Mouse (Mus musculus) kidney, adult 2 months (tissue): Measurements from ENCODE around the gene Neurod2. TPM values are rescaled to one million over a fixed set of nuclear protein-coding genes. Genes with fewer than 3 reads are reported as not detected.
A peak's percentile ranks its signal among the peaks of the same experiment; 100 is the strongest.

ENCODE experiments used
- DNase-seq: peaks from one replicate; pipeline ENCODE4 v3.0.0; 2021
- H3K27ac ChIP-seq: fragments of 200-500 bp; 2 replicates; pipeline ENCODE4 v1.5.1; 2012; ENCODE audit warnings: low read depth, low read length, control low read depth, inconsistent platforms; ENCODE audit not compliant: insufficient read depth
- H3K27me3 ChIP-seq: fragments of 200-500 bp; replicated peaks from 2 replicates; pipeline ENCODE4 v1.6.1; 2012; ENCODE audit warnings: mild to moderate bottlenecking, moderate library complexity, low read length, inconsistent platforms; ENCODE audit not compliant: control insufficient read depth, insufficient read depth
- H3K36me3 ChIP-seq: fragments of 200-500 bp; 2 replicates; pipeline ENCODE4 v1.6.1; 2012; ENCODE audit warnings: mild to moderate bottlenecking, moderate library complexity, low read length, inconsistent platforms; ENCODE audit not compliant: control insufficient read depth, insufficient read depth
- H3K4me1 ChIP-seq: fragments of 200-500 bp; 2 replicates; pipeline ENCODE4 v1.6.1; 2011; ENCODE audit warnings: low read length; ENCODE audit not compliant: control insufficient read depth, insufficient read depth
- H3K4me3 ChIP-seq: fragments of 200-500 bp; 2 replicates; pipeline ENCODE4 v1.5.1; 2011; ENCODE audit warnings: mild to moderate bottlenecking, low read depth, low read length, control low read depth; ENCODE audit not compliant: insufficient read depth
- CTCF ChIP-seq: fragments of 200-500 bp; conservative IDR thresholded peaks from 2 replicates; pipeline ENCODE4 v1.5.1; 2011; ENCODE audit warnings: low read depth, mild to moderate bottlenecking, control low read depth, low read length, moderate library complexity, mixed read lengths; ENCODE audit not compliant: insufficient read depth, insufficient read length
- POLR2A ChIP-seq: fragments of 200-500 bp; IDR thresholded peaks from one replicate; pipeline ENCODE4 v1.6.1; 2011; ENCODE audit warnings: low read depth, low read length, control low read depth
- WGBS: fragments of 180-500 bp; shearing (Covaris S2); methylation state at CpG from one replicate; pipeline ENCODE4 v1.1.7; 2018; 5-methylcytosine and 5-hydroxymethylcytosine counted together
- polyA plus RNA-seq: library from polyadenylated mRNA; depleted of rRNA; stranded (reverse); fragments of >200 nt; gene quantifications from 2 replicates; pipeline ENCODE4 v1.2.3, GENCODE M21; 2012

The Neurod2 gene
- polyA plus RNA-seq, 1 experiment, result not detected

DNA sequence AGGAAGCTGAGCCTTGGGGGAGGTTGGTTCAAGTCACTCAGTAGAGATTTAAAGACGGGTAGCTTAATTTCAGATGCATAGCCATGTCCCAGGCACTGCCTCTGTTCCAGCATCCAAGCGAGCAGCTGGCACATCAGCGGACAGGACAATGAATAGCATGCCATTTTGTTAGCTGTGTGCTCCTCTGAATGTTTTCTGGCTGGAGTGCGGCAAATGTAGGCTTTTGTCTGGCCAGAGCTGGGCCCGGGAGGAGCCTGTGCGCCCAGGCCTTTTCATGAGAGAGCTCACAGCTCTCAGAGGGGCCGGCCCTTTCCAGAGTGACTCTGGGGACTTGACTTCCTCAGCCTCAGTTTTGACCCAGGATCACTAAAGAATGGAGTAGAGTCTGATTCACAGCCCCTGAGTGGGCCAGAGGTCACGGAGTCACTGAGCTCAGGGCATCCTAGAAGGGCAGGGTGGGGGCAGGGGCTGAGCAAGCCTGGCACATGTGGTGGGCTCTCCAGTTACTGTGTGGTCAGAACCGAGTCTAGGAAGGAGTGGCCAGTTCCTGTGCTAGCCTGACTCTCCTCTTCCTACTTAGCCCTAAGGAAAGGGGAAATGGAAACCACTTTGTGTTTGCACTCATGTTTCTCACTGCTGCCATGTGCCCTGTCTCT, 31.5 kb upstream of the Neurod2 start:
- TF ChIP-seq CTCF (no peak), POLR2A (no peak)
- peaks cover 7% of the 10 kb centered on the region for H3K4me1 ChIP-seq
- WGBS, result 57% methylated on average over 9 of the region's 9 CpGs
- H3K27ac ChIP-seq, result no peak overlapping the region
- H3K27me3 ChIP-seq, result no peaks in the 10 kb centered on the region
- no peak for DNase-seq
- no peaks in the 10 kb centered on the region for H3K36me3 ChIP-seq
- H3K4me3 ChIP-seq, result no peak overlapping the region

DNA sequence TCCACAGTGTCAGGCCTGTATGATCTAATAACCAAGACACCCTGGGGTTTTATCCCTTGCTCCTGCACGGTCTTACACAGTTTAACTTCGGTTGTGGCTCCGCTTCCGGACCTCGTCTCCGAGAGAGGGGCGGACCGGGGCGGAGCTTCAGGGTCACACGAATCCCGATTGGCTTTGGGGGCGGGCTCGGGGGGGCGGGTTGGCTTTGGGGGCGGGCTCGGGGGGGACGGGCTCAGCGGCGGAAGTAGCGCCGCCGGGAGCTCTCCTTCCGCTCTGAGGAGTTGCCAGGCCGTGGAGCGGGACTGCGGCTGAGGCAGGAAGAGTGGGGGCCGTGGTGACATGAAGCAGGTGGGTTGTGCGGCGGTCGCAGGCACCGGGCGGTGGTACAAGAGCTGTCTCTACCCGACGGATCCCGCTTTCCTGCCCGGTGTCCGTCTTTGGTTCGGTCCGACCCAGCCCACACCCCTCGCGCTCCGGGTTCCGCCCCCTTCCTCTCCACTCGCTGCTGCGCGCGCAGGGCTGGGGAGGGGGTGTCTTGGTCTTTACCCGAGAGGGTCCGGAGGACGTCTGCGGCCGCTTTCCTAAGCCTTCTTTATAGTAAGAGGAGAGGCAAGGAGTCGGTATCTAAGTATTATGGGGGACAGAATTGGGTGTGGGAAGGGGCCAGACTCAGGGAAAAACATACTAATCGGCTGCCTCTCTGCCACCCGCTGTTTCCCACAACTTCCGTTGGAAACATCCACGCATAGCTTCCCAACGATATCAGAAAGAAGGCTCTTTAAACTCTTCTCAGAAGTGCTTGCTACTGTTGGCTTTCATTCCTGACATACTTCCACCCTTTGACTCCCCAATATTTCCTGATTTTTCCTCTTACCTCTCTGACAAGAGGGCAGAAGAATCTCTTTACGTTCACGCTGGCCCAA, 29.0 kb upstream of the Neurod2 start, which contains the start of gene Stard3:
TSS of gene Stard3 (plus strand) at position 208 of the 923 bp plus-strand sequence.
- Histone ChIP-seq H3K36me3 (no peaks in the 10 kb centered on the region), H3K4me3 (peak within 1 kb of the TSS; percentile 91), H3K27me3 (no peaks in the 10 kb centered on the region), H3K4me1 (peaks cover 7% of the 10 kb centered on the region), H3K27ac (peak within 1 kb of the TSS; percentile 93)
- TF ChIP-seq POLR2A (no peak), CTCF (no peak)
- peak; percentile 96 for DNase-seq
- WGBS, result under 1% methylated on average over 60 of the region's 60 CpGs

GRCm38 (mm10) chr11:98357396-98358160, 28.1 kb upstream of the Neurod2 start:
- DNase-seq, result no peak
- 9% methylated on average over 13 of the region's 13 CpGs for WGBS
- H3K4me1 ChIP-seq, result peaks cover 7% of the 10 kb centered on the region
- no peaks in the 10 kb centered on the region for H3K27me3 ChIP-seq
- peak overlapping the region; percentile 58 for H3K4me3 ChIP-seq
- TF ChIP-seq CTCF (no peak), POLR2A (no peak)
- peak overlapping the region; percentile 82 for H3K27ac ChIP-seq
- H3K36me3 ChIP-seq, result no peaks in the 10 kb centered on the region

- no peak overlapping the region for H3K4me3 ChIP-seq
- no peak for TF ChIP-seq POLR2A
These were observed 27.4 kb upstream of the Neurod2 start for GRCm38 (mm10) chr11:98356625-98357394.

DNA sequence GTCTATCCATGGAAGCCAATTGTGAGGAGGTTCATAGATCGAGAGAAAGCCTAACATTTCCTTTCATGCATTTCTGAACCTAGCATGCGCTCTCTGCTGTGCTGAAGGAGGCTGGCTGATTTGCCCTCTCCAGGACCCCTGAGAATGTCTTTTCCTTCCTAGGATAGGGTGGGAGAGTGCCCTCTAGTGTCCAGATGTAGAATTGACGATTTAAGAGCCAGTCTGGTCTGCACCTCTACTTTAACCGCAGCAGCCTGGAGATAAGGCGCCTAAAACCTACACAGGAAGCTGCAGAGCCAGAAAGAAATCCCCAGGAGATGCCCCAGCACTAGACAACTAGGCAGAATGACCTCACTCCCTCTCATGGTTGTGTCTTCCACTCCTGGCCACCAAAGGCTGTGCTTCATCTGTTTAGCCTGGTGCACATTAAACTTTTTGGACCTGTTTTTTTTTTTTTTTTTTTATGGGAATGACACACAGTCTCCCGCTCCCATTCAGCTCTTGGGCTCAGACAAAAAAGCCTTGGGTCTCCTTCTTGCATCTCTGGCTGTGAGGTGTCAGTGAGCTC, 26.4 kb upstream of the Neurod2 start:
- peak; percentile 64 for TF ChIP-seq CTCF
- no peak for TF ChIP-seq POLR2A
- DNase-seq, result peak; percentile 68
- Histone ChIP-seq H3K27ac (no peak overlapping the region), H3K36me3 (no peaks in the 10 kb centered on the region), H3K4me3 (no peak overlapping the region), H3K4me1 (peaks cover 7% of the 10 kb centered on the region), H3K27me3 (no peaks in the 10 kb centered on the region)
- WGBS, result 14% methylated on average over 6 of the region's 6 CpGs

More at GRCm38 (mm10) chr11:98356625-98357394, 27.4 kb upstream of the Neurod2 start:
- Histone ChIP-seq H3K27ac (peak overlapping the region; percentile 82; the same call in 1 of the 2 replicates), H3K27me3 (no peaks in the 10 kb centered on the region), H3K4me1 (peaks cover 7% of the 10 kb centered on the region), H3K36me3 (no peaks in the 10 kb centered on the region)
- DNase-seq, result peak; percentile 49
- 48% methylated on average over 7 of the region's 7 CpGs for WGBS

GRCm38 (mm10) chr11:98354445-98354844, 25.0 kb upstream of the Neurod2 start:
- Histone ChIP-seq H3K36me3 (no peaks in the 10 kb centered on the region), H3K27ac (0 out of 2 replicates have a peak overlapping the region, but pooled peaks have one; percentile 20), H3K4me1 (peaks cover 7% of the 10 kb centered on the region), H3K4me3 (no peak overlapping the region), H3K27me3 (no peaks in the 10 kb centered on the region)
- 73% methylated on average over 14 of the region's 14 CpGs for WGBS
- no peak for DNase-seq
- no peak for TF ChIP-seq POLR2A
- TF ChIP-seq CTCF, result no peak
